Mouse (Mus musculus) thymus, postnatal 36 days (tissue): ENCODE measurements around the gene Zmynd8.

Experiments
- DNase-seq, 2 experiments: peaks; one replicate each; pipeline ENCODE4 v3.0.0; 2022; ENCODE audit warnings: mixed read lengths in 2 of 2

The Zmynd8 gene

DNA sequence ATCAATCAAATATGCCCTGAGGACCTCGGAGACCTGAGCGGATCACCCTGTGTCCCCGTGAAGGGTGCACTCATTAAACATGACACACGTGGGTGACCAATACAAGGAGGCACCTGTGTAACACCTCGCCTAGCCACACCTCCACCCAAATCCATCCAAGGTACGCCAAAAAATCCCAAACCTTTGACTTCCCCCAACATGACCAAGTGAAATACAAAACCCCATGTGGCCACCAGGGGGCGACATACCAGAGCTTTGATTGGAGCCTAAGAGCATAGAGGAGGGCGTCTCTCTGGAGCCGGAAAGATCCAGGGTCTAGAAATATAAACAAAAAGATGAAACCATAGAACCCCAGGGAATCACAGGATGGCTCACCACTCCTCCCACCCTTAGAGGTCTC is 107.2 kb downstream of the Zmynd8 start:
- DNase-seq = peak; percentile 50 to 58

DNA sequence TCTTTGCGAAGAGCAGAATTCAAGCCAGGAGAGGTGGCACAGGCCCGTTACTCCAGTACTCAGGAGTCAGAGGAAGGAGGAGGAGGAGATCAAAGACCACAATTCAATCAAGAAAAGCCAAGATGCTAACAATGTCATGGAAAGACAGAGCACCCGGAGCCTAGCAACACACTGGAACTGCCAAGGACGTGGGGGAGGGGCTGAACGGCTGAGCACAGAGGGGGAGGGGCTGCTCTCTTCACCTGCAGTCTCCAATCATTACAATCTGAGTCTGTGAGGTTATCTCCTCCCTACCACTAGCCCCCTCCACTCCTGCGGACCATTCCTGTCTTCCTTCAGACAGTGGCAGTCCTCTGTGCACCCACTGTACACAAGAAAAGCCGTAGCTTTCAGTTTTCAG is 107.8 kb downstream of the Zmynd8 start:
- no peak for DNase-seq

DNA sequence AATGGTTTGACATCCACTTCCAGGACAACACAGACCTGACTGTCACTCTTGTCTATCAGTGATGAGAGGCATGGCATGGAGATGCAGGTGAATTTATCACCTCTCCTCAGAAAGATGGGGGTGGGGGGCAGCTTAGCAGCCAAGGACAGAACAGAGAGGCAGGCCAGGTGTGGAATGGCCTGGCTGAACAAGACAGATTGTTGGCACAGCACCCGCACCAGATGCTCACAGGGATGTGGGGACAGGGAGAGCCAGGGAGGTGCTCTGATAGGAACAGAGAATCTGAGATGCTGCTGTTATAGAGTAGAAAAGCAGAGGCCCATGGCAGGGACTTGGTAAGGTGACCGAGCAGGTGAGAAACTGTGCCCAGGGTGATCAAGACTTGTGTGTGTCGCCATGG is 109.1 kb downstream of the Zmynd8 start:
- no peak for DNase-seq

DNA sequence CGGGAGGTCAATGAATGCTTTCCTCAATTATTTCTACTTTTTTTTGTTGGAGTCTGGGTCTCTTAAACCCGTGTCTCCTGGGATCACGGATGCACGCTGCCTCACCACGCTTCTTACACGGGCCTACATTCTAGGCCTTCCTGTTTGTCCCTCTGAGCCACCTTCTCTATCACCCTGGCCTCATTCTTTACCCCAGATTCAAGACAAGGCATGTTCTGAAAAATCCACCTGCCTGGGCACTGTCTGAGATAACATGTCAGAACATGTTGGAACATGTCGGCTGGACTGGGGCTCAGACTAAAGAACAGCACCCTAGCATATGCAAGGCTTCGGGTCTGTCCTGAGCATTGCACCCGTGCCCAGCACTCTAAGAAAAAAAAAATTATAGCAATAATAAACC is 110.0 kb downstream of the Zmynd8 start:
- no peak for DNase-seq

DNA sequence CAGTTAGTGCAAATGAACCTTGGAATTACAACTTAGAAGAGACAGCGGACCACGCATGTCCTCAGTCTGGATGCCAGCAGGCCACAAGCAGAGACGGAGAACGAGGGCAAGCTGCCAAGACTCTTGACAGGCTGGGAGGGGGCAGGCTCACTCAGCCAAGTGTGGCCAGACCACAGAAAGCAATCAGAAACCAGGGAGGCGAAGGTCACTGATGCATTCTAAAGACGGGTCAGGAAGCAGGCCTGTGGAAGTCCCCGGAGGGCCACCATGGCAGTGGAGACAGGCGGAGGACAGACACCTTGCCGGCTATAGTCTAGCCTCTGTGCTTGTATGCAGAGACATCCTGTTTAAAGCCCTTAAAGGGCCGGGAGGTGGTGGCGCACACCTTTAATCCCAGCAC is 110.8 kb downstream of the Zmynd8 start:
- no peak for DNase-seq

DNA sequence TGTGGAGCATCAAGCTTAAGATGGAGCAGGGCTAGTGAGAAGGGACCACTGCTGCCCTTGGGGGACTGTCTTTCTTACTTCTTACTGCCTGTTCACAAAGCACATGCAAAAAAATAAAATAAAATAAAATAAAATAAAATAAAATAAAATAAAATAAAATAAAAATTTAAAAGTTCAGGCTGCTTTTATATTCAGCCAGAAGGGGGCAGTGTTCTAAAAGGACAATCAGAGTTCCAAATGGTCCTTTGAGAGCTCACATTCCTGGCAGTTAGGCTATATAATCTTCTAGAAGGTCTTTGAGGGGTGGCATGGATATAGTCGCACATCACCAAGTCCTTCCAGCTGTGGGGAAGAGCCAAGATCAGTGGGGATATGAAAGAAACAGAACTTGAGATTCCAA is 112.3 kb downstream of the Zmynd8 start:
- DNase-seq = no peak

DNA sequence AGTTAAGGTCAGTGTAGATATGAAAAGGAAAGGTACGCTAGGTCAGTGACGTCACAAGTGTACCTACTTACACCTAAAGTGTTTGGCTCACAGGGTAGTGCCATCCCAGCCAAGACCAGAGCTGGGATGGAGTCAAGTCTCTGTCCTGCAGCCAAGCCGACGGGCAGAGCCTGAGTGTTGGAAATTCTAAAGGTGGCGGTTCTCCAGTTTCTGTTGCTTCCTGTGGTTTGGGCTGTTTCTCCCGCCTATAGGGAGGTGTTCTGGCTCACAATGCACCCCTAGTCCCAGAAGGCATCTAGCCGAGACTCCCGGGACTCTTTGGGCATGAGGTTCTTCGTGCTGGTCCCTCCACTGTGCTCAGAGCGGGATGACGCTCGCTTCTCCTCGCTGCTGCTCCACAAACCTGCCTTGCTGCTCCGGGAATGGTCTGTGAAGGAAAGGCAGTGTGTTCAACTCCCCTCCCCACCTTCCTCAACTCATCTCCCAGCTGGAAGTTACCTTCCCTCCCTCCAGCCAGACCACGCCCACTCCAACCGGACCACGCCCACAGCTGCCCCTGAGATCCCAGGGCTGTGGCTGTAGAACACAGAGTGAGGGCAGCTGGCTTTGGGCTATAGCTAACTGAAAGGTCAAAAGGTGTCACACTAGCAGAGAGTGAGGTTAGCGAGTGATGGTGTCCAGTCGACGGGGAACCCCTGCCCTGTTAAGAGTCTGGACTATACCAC is 113.3 kb downstream of the Zmynd8 start:
- DNase-seq = no peak

DNA sequence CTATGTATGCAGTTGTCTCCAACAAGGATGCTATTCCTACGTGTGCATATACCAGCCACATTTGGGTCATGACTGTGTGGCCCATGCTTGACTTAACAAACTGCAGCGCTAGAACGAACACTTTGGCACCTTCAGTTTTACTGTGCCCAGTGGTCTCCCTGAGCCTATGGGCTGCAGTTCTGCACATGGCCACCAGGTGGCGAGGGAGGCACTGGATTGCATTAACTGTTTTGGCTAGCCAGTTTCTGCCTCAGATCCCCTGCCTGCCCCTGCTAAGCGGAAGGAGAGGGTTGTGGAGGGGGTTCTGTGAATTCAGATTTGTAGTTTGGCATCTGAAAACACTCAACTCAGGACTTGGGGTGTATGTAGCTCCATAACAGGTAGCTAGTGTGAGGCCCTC is 116.5 kb downstream of the Zmynd8 start:
- DNase-seq = peak; percentile 74 to 77

DNA sequence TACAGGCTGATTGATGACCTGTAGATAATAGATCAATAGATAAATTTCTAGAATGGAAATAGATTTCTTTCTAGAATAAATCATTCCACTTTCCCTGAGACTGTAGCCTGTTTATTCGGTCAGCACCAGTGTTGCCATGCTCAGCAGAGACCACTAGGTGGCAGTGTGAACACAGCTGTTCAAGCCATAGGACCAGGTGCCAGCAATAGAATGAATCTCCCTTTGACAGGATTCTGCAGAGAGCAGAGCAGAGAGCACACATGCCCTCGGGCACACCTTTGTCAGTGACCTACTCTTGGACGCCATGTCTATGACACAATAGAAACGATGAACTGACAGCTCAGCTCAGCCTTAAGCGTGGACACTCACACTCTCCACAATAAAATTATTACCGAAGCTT is 119.9 kb downstream of the Zmynd8 start:
- peak; percentile 61 to 66 for DNase-seq

DNA sequence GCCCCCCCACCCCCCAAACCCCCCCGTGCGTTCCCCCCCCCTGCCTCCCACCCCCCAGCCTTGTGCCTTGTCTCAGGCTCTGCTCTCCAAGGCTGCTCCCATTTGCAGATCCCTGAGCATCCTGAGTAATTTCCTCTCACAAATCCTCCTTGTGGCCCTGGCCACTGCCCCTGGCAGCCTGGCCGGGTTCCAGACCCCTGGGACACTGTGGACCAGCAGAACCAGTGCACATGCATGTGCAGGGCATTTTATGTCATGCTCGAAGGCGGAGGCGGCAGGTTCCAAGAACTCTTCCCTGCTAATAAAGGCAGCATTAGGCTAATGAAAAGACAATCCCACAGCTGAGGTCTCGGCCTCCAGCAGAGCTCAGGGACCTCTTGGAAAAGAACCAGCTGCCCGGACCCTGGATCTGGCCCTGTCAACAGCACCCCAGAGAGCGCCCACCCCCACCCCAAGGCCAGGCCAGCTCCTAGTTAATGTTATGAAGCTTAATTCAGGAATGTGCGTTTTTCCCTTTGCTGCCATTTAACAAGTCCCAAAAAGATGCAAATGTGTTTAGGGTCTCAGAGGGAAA is 129.4 kb downstream of the Zmynd8 start:
- DNase-seq = no peak

DNA sequence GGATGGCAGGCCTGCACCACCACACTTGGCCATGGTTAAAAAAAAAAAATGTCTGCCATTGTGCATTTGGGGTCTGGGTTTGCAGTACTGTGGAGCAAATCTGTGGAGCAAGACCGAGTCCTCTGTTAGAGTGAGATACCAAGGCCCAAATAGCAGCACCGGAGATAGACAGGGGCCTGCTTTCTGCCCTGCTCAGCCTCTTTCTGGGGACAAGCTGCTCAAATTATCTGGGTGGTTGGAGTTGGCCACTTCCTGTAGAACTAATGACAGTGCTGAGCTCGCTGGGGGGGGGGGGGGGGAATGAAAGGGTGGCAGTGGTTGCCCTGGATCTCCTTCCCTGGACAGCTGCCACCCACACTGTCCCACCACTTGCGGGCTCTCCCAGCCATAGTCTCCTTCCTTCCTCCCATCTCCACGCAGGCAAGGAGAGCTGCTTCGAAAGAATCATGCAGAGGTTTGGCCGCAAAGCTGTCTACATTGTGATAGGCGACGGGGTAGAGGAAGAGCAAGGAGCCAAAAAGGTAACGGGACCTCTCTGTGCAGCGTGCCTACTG is 129.9 kb downstream of the Zmynd8 start:
- no peak for DNase-seq

DNA sequence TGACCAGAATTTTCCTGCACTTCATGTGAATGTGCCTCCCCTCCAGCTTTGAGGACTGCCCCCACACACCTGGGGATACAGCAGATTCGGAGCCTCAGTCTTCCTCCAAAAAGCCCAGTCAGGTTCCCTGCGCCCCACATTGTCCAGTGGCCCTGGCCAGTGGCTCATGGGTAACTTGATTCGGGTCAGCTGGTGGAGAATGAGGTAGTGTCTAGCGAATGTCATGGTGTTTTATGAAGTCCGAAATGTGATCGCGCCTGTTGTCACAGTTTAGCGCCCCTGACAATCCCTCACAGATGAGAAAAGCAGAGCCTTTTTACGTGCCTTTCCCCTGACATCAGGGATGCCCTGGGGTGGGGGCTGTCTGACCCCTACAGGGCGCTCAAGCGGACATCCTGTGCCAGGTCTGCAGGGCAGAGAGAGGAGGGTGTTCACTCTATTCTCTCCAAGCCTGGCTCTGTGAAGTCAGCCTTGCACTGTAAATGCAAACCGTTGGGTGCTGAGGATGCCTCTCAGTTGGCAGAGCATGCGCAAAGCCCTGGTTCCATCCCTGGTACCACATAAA is 139.3 kb downstream of the Zmynd8 start:
- DNase-seq = no peak

DNA sequence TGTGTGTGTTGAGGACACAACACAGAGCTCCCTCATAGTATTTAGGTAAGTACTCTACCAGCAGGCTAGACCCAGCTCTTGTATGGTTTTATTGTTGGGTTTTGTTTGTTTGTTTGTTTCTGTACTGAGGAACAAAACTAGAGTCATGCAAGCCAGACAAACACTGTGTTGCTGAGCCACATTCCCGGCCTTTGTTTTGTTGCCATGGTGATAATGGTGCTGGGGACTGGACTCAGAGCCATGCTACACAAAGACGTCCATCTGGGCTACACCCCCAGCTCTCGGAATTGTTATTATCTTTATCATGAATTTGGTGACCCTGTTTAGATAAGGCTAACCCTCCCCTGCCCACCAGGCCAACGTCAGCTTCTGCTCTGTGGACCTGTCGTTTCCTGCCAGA is 140.3 kb downstream of the Zmynd8 start:
- no peak for DNase-seq

DNA sequence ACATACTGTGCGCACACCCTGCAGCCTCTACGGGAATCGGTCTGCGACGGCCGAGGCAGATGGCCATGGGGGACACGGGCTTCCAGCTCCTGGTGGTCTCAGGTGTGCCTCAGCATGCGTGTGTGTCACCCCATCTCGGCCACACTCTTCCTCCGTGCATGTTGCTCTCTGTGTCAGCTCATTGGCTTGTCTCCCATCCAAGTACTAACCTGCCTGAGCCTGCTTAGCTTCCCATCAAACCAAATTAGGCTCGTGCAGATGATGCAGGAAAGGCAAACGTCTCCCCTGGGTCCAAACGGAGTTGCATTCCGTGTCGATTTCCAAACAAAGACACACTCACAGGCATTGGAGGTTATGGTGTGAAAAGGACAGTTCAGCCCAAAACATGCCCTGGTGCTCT is 141.0 kb downstream of the Zmynd8 start:
- DNase-seq = no peak

DNA sequence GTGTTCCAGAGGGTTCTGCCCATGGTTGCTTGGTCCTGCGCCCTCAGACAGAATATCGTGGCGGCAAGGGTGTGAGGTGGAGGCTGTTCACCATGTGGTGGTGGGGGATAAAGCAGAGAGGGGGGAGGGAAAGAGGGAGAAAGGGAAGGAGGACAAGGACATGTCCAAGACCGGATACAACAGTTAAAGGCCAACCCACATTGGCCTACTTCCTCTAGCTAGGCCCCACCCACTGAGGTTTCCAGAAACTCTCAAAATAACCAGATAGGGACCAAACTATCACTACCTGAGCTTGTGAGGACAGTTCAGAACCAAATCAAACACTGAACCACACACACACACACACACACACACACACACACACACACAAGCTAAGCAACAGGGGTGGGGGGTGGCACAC is 146.1 kb downstream of the Zmynd8 start:
- DNase-seq = no peak

DNA sequence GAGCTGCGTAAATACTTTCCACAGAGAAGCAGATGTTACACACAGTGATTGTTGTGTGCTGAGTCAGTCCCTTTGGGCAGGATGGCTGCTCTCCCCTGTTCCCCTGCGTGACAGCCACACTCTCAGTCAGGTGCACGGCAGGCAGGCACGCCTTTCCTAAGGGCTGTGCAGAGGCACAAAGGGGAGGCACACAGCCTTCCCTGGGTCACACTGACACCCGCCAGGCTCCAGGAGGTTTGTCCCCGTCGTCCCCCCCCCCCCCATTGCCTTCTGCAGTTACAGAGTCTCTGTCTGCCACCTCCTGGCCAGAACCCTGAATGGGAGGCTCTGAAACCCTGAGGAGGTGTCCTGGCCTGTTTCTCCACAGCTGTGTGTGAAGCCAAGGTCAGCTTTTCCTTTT is 147.7 kb downstream of the Zmynd8 start:
- DNase-seq = no peak

DNA sequence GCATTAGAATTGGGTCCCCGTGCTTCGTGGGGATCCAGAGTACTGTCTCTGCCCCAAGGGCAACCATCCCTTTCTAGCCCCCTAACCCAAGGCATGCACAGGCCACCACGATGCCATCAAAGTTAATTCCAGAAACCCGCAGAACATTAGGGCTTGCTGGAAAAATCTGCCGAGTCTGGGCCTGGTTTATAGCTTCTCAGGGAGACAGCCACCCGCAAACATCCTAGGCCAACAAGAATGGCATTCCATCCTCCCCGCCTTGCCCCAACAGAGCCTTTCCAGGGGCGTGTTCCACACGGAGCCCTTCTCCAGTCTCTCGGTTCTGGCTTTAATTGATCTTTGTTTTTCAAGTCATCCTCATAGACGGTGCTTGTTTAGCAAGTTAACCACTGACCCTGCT is 150.4 kb downstream of the Zmynd8 start:
- no peak for DNase-seq

DNA sequence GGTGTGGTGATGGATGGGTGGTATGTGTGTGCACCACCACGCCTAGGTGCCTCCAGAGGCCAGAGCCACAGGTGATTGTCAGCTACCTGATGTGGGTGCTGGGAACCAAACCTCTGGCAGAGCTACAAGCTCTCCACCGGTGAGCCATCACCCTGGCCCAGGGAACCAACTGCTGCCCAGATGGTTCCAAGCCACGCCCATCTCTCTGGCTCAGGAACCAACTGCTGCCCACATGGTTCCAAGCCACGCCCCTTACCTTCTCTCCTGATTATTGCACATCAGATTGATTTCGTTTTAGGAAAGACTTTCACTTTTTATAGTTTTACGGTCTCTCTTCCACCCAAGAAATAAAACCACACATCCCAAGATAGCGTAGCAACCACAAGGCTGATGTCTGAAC is 150.8 kb downstream of the Zmynd8 start:
- DNase-seq = no peak

DNA sequence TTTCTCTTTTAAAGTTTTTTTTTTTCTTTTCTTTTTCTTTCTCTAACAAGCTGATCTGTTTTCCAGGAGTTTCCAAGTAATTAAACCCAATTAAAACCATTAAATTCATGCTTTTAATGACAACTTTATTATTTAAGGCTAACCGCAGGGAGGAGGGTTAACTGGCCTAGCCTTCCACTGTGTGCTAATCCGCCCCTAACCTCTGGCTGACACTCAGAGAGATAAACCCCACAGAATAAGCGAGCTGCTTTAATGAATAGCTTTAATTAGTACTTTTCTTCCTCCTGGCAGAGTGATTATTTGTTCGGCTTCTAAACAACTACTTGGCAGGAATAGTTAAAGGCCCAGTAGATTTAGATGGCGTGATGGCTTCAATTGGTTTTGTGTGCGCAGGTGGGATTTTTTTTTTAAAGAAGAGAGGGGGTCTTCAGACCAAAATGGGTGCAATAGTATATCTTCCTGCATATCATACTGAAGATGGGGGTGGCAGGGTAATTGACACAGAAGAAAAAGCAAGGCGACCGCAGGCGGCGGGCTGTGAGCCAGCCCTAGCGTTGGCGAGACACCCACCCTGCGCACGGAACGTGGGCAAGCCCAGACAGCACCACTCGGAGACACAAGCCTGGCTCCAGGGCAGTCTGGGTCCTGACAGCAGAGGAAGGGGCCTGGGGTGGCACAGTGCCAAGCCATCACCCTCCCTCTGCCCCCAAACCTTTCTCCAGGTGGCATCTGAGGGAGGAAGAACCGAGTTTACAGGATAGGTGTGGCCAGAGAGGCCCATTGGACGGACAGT is 153.3 kb downstream of the Zmynd8 start:
- no peak for DNase-seq

DNA sequence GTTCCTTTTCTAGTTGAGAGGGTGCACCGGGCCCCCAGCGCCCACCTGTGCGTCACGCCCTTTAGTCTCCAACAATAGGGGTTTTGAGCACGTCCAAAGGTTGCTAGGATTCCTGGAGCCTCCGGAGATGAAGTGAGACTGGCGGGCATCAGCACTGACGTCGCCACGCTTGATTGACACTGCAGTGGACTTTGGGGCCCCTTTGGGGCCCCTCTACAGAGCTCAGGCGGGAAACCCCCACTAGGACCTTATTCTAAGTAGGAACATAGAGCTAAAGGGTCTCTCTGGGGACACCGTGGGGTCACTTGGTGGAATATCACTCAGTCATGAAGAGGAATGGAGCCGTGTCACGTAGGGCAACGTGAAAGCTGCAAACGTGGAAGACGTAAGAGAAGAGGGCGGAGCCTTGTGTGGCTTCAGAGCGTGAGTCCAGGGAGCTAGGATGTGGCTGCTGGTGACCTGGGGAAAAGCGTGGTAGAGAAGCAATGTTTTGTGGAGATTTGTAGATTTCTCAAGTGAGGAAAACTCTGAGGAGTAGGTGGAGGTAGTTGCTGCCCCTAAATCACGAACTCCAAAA is 156.5 kb downstream of the Zmynd8 start:
- DNase-seq = no peak

DNA sequence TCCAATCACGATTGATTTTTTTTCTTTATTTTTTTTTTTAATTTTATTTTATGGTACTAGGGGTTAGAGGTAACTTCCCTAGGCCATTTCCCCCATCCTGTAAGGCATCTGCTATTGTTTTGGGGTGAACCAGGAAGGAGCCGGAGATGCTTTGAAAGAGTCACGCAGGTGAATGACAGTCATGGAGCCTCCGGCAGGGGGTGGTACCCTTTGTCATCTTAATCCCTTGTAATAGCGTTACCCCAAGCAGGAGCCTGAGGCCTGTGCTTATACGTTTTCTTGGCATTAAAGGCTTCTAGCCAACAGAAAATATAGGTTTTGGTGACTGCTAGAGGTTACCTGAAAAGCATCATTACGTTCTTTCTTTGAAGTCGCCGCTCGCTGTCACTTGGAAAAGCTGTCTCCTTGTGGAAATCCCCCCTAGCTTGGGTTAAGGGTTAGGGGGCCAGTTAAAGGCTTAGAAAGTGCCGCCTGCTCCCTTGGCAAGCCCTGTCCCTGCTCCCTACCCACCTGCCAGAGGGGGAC is 157.2 kb downstream of the Zmynd8 start:
- DNase-seq = no peak

DNA sequence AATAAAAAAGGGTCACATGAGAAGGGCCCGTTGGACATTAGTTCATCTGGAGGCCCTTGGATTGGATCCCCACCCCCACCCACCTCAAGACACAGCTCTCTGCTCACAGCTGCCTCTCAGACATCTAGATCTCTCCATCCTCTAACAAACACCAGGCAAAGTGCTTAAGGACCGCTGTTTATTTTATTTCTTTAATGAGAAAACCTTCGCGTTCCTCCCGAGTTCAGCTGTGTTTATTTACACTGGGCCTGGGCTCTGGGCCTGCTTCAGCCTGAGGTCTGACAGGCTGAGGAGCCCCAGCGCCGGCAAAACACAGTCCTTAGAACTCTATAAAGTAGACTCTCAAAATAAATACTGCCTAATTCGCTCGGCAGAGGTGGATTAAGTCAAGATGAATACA is 157.8 kb downstream of the Zmynd8 start:
- no peak for DNase-seq

DNA sequence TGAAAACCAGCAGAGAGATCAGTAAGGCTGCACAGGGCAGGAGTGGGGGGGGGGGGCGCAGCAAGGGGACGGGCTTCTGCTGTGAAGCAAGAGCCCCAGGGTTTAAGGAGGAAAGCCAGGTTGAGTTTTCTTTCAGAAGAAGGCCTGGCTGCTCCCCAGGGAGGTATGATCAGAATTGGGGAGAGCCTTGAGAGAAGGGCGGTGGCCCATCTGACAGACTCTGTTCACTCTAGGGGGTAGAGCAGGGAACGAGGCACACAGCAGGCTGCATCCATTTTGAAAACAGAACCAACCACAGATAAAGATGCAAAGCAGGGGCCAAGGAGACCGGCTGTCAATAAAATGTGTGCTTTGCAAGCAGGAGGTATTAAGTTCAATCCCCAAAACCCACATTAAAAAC is 158.4 kb downstream of the Zmynd8 start:
- no peak for DNase-seq
